Mouse (Mus musculus): ENCODE results near the gene Paqr8.

- TF ChIP-seq POLR2A (IDR thresholded peaks at IDR 0.05; ENCODE audit: borderline replicate concordance, control insufficient read depth, low read depth, low read length) (no peak), CTCF (IDR thresholded peaks at IDR 0.05; ENCODE audit: control insufficient read depth, insufficient read depth, low read length) (no peak)
Observed at GRCm38 (mm10) chr1:20919728-20920127, 29.3 kb downstream of the Paqr8 start.

Measured in bone marrow, adult 2 months (tissue).